Mouse (Mus musculus) limb, embryonic 11.5 days (tissue): ENCODE measurements around the gene Mcpt8. TPM values are rescaled to one million over a fixed set of nuclear protein-coding genes. Genes with fewer than 3 reads are reported as not detected.
"Not testable (repeated sequence)": the region's sequence is repeated elsewhere in the genome, so short reads cannot be mapped to it uniquely, and the experiment has no call there.

Experiments used
- ATAC-seq: fragments of 200-750 bp; cut with Nextera tagmentation; 2 replicates; pipeline ENCODE4 v1.8.0; 2017; ENCODE audit warnings: low read depth; ENCODE audit not compliant: insufficient number of reproducible peaks, low FRiP score, low TSS enrichment
- DNase-seq: peaks from one replicate; pipeline ENCODE4 v3.0.0-alpha.2; 2015; ENCODE audit warnings: low spot score
- H3K27ac ChIP-seq: fragments of 300-500 bp; sonication (generic); replicated peaks from 2 replicates; pipeline ENCODE4 v1.5.1; 2014; ENCODE audit warnings: low read depth, mild to moderate bottlenecking, low read length
- H3K27me3 ChIP-seq: fragments of 300-500 bp; sonication (generic); 2 replicates; pipeline ENCODE4 v1.6.1; 2014; ENCODE audit warnings: mild to moderate bottlenecking, low read length, mixed read lengths; ENCODE audit not compliant: control insufficient read depth, insufficient read depth
- H3K36me3 ChIP-seq: fragments of 300-500 bp; sonication (generic); 2 replicates; pipeline ENCODE4 v1.6.1; 2014; ENCODE audit warnings: mild to moderate bottlenecking, low read length, moderate library complexity, mixed read lengths; ENCODE audit not compliant: control insufficient read depth, insufficient read depth
- H3K4me1 ChIP-seq: fragments of 300-500 bp; sonication (generic); 2 replicates; pipeline ENCODE4 v1.6.1; 2014; ENCODE audit warnings: low read length, mixed read lengths; ENCODE audit not compliant: control insufficient read depth, insufficient read depth
- H3K4me2 ChIP-seq: fragments of 300-500 bp; sonication (generic); 2 replicates; pipeline ENCODE4 v1.6.1; 2014; ENCODE audit warnings: low read depth, mild to moderate bottlenecking, moderate library complexity; ENCODE audit not compliant: severe bottlenecking
- H3K4me3 ChIP-seq: fragments of 300-500 bp; sonication (generic); 2 replicates; pipeline ENCODE4 v1.5.1; 2014; ENCODE audit warnings: low read depth, low read length
- H3K9ac ChIP-seq: fragments of 300-500 bp; sonication (generic); 2 replicates; pipeline ENCODE4 v1.6.1; 2014; ENCODE audit warnings: mild to moderate bottlenecking, low read length
- H3K9me3 ChIP-seq: fragments of 300-500 bp; sonication (generic); 2 replicates; pipeline ENCODE4 v1.6.1; 2016; ENCODE audit warnings: low read length; ENCODE audit not compliant: control insufficient read depth
- WGBS: fragments of 180-500 bp; shearing (Covaris S2); extraction: QIAGEN DNeasy Blood & Tissue Kit; methylation state at CpG from one replicate; pipeline ENCODE4 v1.1.7; 2014; 5-methylcytosine and 5-hydroxymethylcytosine counted together
- polyA plus RNA-seq: library from polyadenylated mRNA; unstranded; fragments of >200 nt; fragmentation: Nextera tagmentation; extraction: Ambion mirVana; gene quantifications from 2 replicates; pipeline ENCODE4 v1.2.1, GENCODE M21; 2014

The Mcpt8 gene
- not detected in 2 replicates for polyA plus RNA-seq

GRCm38 (mm10) chr14:56085167-56085566 is at the start of gene Mcpt8:
Gene Mcpt8, minus strand, starts transcription at chr14:56085273.
- H3K4me1 ChIP-seq: no peaks in the 10 kb centered on the region
- H3K9me3 ChIP-seq: no peaks in the 10 kb centered on the region
- no peak for ATAC-seq
- no peak for DNase-seq
- H3K9ac ChIP-seq: no peak within 1 kb of the TSS
- no peak within 1 kb of the TSS for H3K27ac ChIP-seq
- no peak within 1 kb of the TSS for H3K4me3 ChIP-seq
- no peaks in the 10 kb centered on the region for H3K27me3 ChIP-seq
- WGBS: 91% methylated on average over 2 of the region's 2 CpGs
- H3K4me2 ChIP-seq: no peak within 1 kb of the TSS
- H3K36me3 ChIP-seq: no peaks in the 10 kb centered on the region

DNA sequence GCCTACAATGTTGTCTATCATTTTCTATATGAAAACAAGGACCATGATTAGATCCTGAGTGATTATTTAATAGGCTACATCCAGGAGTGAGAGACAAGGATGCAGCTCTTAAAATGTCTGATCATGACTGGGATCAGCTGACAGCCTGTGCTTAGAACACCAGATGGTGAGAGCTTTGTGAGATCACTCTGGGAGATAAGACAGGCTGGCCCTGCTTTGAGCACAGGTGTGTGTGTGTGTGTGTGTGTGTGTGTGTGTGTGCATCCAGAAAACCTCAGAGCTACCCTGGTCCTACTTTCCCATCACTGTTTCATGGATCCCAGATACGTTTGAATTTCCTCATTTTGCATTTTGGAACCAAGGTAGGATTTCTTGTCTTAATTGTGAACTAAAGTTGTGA is 48.6 kb upstream of the Mcpt8 start:
- not testable (repeated sequence) for H3K27me3 ChIP-seq, H3K4me3 ChIP-seq, H3K36me3 ChIP-seq, H3K9me3 ChIP-seq, H3K27ac ChIP-seq, DNase-seq, H3K4me2 ChIP-seq, ATAC-seq, H3K9ac ChIP-seq, H3K4me1 ChIP-seq
- WGBS: 85% methylated on average over 1 of the region's 1 CpGs

DNA sequence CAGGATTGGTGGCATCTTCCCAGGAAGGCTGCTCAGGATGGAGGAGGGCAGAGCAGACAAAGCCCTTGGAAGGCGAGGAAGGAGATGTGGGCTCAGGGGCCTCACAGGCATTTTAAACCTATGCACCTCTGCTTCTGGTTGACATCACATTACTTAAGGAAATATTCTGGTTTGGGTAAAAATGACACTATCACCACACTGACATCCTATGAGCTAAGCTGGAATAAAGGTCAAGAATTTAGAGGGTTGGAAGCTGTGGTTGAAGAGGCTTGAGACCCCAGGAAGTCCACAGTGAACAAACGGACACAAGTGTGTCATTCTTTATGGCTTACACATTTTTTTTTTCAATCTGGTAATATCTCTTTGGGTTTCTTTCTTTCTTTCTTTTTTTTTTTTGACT is 47.4 kb upstream of the Mcpt8 start, which contains the start of gene Gzmd:
TSS of gene Gzmd (minus strand) at position 101 of the 400 bp plus-strand sequence.
- ATAC-seq, H3K4me2 ChIP-seq: not testable (repeated sequence)
- WGBS: 90% methylated on average over 2 of the region's 2 CpGs

DNA sequence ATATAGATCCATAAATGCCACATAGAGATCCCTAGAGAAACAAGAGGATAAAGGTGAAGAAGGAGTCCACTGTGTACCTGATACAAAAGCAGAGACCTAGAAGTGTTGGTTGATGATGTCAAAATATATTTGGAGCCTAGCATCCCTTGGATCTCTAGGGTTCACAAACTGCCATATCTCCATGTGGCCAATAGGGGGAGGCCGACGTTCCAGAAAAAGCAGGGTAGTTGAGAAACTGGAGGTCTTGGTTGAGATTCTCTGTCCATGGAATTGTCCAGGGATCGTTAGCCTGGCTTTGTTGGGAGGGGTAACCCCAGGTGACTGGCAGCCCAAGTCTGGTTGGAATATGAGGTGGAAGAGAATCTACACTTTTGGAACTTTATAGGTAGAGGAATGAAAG is 43.3 kb upstream of the Mcpt8 start:
- Histone ChIP-seq H3K27me3 (no peaks in the 10 kb centered on the region), H3K9ac (no peak overlapping the region), H3K4me2 (no peak overlapping the region), H3K4me3 (no peak overlapping the region), H3K9me3 (no peaks in the 10 kb centered on the region), H3K27ac (no peak overlapping the region), H3K36me3 (no peaks in the 10 kb centered on the region), H3K4me1 (no peaks in the 10 kb centered on the region)
- DNase-seq (no peak), ATAC-seq (no peak)
- WGBS: 59% methylated on average over 3 of the region's 3 CpGs

More for the DNA sequence above, 47.4 kb upstream of the Mcpt8 start, which contains the start of gene Gzmd:
- not testable (repeated sequence) for H3K4me1 ChIP-seq, H3K4me3 ChIP-seq, H3K9ac ChIP-seq, H3K36me3 ChIP-seq, H3K27ac ChIP-seq, DNase-seq, H3K9me3 ChIP-seq, H3K27me3 ChIP-seq

DNA sequence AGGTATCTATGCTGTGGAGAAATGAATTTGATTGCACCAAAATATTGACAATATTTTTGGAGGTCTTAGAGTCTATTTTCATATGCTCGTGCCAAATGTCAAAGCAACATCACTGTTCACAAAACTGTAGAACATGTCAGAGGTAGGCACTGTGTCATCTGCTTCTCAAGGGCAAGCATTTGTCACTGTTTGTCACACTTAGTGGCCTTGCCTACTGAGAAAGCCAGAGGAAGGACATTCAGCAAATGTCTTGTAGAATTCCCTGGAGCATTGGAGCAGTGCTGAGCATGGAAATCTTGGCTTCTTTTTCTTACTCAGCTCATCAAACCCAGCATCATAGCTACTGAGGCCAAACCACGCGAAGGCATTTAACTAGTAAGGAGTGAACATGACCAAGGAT is 38.4 kb upstream of the Mcpt8 start:
- WGBS: 80% methylated on average over 3 of the region's 3 CpGs
- no peak for DNase-seq
- Histone ChIP-seq H3K4me1 (no peaks in the 10 kb centered on the region), H3K4me3 (no peak overlapping the region), H3K27me3 (no peaks in the 10 kb centered on the region), H3K9ac (no peak overlapping the region), H3K36me3 (no peaks in the 10 kb centered on the region), H3K9me3 (no peaks in the 10 kb centered on the region), H3K27ac (no peak overlapping the region), H3K4me2 (no peak overlapping the region)
- ATAC-seq: no peak

DNA sequence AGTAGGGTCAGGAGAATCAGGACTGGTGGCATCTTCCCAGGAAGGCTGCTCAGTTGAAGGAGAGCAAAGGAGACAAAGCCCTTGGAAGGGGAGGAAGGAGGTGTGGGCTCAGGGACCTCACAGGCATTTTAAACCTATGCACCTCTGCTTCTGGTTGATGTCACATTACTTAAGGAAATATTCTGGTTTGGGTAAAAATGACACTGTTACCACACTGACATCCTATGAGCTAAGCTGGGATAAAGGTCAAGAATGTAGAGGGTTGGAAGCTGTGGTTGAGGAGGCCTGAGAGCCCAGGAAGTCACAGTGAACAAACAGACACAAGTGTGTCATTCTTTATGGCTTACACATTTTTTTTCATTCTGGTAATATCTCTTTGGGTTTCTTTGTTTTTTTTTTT is 35.5 kb upstream of the Mcpt8 start, which contains the start of gene Gzme:
TSS of gene Gzme (minus strand) at position 101 of the 400 bp plus-strand sequence.
- H3K4me3 ChIP-seq: no peak within 1 kb of the TSS
- ATAC-seq: no peak

DNA sequence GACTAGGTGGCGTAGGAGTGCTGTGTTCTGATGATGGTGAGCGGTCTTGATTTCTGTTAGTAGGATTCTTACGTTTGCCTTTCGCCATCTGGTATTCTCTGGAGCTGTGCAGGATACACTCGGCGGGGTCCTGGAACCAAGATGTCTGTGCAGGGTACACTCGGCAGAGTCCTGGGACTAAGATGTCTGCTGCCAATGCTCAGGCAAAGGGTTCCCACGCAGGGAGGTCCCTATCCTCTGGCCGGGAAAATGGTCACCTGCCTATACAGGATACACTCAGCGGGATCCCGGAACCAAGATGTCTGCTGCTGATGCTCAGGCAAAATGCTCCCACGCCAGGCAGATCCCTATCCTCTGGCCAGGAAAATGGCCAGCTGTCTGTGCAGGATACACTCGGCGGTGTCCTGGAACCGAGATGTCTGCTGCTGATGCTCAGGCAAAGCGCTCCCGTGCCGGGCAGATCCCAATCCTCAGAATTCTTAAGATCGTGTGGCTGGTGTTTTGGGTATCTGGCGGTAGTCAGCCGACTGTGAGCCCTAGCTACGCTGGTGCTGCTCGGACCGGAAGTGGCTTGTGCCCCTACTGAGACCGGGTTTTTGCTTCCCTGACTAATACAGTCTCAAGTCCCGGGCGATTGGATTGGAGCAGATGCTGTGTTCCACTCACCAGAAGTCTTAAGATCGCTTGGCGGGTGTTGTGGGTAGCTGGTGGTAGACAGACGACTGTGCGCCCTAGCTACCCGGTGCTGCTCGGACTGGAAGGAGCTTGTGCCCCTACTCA is 30.6 kb upstream of the Mcpt8 start:
- H3K27ac ChIP-seq, H3K27me3 ChIP-seq, H3K4me1 ChIP-seq, H3K36me3 ChIP-seq, DNase-seq, H3K4me3 ChIP-seq, H3K4me2 ChIP-seq, ATAC-seq, H3K9ac ChIP-seq, H3K9me3 ChIP-seq: not testable (repeated sequence)
- WGBS: 91% methylated on average over 33 of the region's 33 CpGs

More for the DNA sequence above, 35.5 kb upstream of the Mcpt8 start, which contains the start of gene Gzme:
- Histone ChIP-seq H3K36me3 (no peaks in the 10 kb centered on the region), H3K9ac (no peak within 1 kb of the TSS), H3K27me3 (no peaks in the 10 kb centered on the region), H3K4me1 (no peaks in the 10 kb centered on the region), H3K4me2 (no peak within 1 kb of the TSS), H3K9me3 (no peaks in the 10 kb centered on the region), H3K27ac (no peak within 1 kb of the TSS)
- DNase-seq: no peak

DNA sequence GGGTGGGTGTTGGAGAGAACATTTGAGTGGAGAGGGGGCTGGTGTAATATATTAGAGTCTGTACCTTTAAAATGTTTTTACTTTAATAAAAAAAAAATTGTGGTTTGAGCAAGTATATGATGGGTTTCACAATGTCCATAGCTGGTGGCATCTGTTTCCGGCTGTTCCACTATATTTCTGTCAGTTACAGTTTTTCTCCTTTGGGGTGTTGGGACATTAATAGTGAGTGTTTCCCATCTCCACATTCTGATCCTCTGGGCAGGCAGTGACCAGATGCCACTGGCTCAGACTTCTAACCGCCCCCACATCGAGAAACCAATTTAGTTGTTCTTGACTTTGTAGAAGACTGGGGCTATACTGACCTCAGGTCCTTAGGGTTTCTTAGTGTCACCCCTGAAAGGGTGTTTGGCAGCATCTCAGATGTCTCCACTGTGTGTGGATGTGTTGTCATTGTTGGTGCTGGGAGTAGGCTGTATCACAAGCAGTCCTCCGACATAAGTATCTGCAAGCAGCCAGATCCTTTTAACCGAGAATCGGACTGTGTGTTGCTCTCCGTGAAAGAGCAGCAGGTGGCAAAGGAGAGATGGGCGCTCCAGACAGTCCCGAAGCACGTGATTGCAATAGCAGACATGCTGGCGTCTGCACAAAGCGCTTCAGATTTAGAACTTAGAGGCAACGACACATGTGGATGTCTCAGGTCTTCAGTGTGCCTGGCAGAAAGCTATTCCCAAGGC is 20.5 kb upstream of the Mcpt8 start:
- no peak overlapping the region for H3K27ac ChIP-seq
- no peaks in the 10 kb centered on the region for H3K27me3 ChIP-seq
- no peak overlapping the region for H3K4me3 ChIP-seq
- H3K9me3 ChIP-seq: no peaks in the 10 kb centered on the region
- no peak overlapping the region for H3K4me2 ChIP-seq
- no peak overlapping the region for H3K9ac ChIP-seq
- WGBS: 81% methylated on average over 13 of the region's 13 CpGs
- no peaks in the 10 kb centered on the region for H3K36me3 ChIP-seq
- no peak for DNase-seq
- no peaks in the 10 kb centered on the region for H3K4me1 ChIP-seq
- ATAC-seq: no peak
